10 mouse cellular contexts compared by ENCODE assay signal in genomic region chr2:75988378-75988777, GRCm38 (mm10). TPM values are rescaled to one million over a fixed set of nuclear protein-coding genes. Genes with fewer than 3 reads are reported as not detected.
DNase-seq lines count a peak whose midpoint lies in the region; ATAC-seq and TF ChIP-seq lines count a peak whose summit lies in the region.
"Had no signal": no experiment of that assay in that cellular context is flagged by ENCODE, and none has a peak within 500 bp of the region (broad histone marks: within the 10 kb centered on the region; RNA-seq: fewer than 3 reads in every experiment).

No protein-coding gene starts in this region.

- no peak for DNase-seq in ES-E14 (ENCODE audit: low read depth, low spot score)
- peak; percentile 10 for DNase-seq in NIH3T3 (ENCODE audit: low read depth)
- no peak for DNase-seq in adrenal gland, postnatal 4 days (ENCODE audit: low spot score in 2 of 2)
- no peak for DNase-seq in right cerebral cortex, adult 2 months (ENCODE audit: low spot score in 2 of 2)
- no peak for DNase-seq in thymus, postnatal 10 days (ENCODE audit: low spot score in 2 of 2)
- DNase-seq: kidney, adult 8-10 months; lung, embryonic 14.5 days had no signal

- H3K4me3 ChIP-seq in ES-E14 (ENCODE audit: insufficient read depth in 1 of 2, low read depth in 1 of 2, low read length in 2 of 2, poor library complexity in 1 of 2, severe bottlenecking in 1 of 2) = no peak overlapping the region; a peak in 1 of 4 replicates
- no peak overlapping the region for H3K4me3 ChIP-seq in hindbrain, embryonic 12.5 days
- H3K4me3 ChIP-seq in midbrain, embryonic 15.5 days = no peak overlapping the region
- H3K4me3 ChIP-seq: embryonic facial prominence, embryonic 15.5 days had no signal

- no peaks in the 10 kb centered on the region for H3K36me3 ChIP-seq in ES-E14 (ENCODE audit: control insufficient read depth, insufficient read depth, low read length, poor library complexity, severe bottlenecking)
- H3K36me3 ChIP-seq in hindbrain, embryonic 12.5 days = no peaks in the 10 kb centered on the region
- no peaks in the 10 kb centered on the region for H3K36me3 ChIP-seq in midbrain, embryonic 15.5 days (replicated peaks)
- H3K36me3 ChIP-seq: embryonic facial prominence, embryonic 15.5 days had no signal

- peak overlapping the region; percentile 27; the same call in 1 of the 2 replicates for H3K4me2 ChIP-seq in hindbrain, embryonic 12.5 days (replicated peaks)
- H3K4me2 ChIP-seq in midbrain, embryonic 15.5 days = peak overlapping the region; percentile 31; the same call in 1 of the 2 replicates
- H3K4me2 ChIP-seq: embryonic facial prominence, embryonic 15.5 days had no signal

- H3K9me3 ChIP-seq in ES-E14 (ENCODE audit: control insufficient read depth, insufficient read depth, low read depth, low read length) = no peaks in the 10 kb centered on the region
- H3K9me3 ChIP-seq in hindbrain, embryonic 12.5 days (replicated peaks) = no peaks in the 10 kb centered on the region
- H3K9me3 ChIP-seq in midbrain, embryonic 15.5 days = no peaks in the 10 kb centered on the region
- H3K9me3 ChIP-seq: embryonic facial prominence, embryonic 15.5 days had no signal

- no peak overlapping the region for H3K9ac ChIP-seq in ES-E14 (ENCODE audit: insufficient read depth, low read depth, low read length, poor library complexity, severe bottlenecking)
- peak overlapping the region; percentile 35; the same call in 1 of the 2 replicates for H3K9ac ChIP-seq in hindbrain, embryonic 12.5 days
- H3K9ac ChIP-seq in midbrain, embryonic 15.5 days = no peak overlapping the region
- H3K9ac ChIP-seq: embryonic facial prominence, embryonic 15.5 days; lung, embryonic 14.5 days had no signal

- no peak overlapping the region for H3K27ac ChIP-seq in ES-E14 (ENCODE audit: insufficient read depth, low read depth, low read length, poor library complexity, severe bottlenecking)
- peak overlapping the region; percentile 90 for H3K27ac ChIP-seq in hindbrain, embryonic 12.5 days
- peak overlapping the region; percentile 91 for H3K27ac ChIP-seq in midbrain, embryonic 15.5 days
- H3K27ac ChIP-seq: embryonic facial prominence, embryonic 15.5 days had no signal

- 37% methylated on average over 4 of the region's 4 CpGs for WGBS in hindbrain, embryonic 12.5 days
- 41% methylated on average over 4 of the region's 4 CpGs for WGBS in midbrain, embryonic 15.5 days

- peaks cover 12 to 15% of the 10 kb centered on the region in 2 experiments; a peak in 3 of 4 replicates for H3K4me1 ChIP-seq in ES-E14 (ENCODE audit: control insufficient read depth in 2 of 2, insufficient read depth in 2 of 2, low read length in 2 of 2, poor library complexity in 1 of 2)
- peaks cover 35% of the 10 kb centered on the region for H3K4me1 ChIP-seq in hindbrain, embryonic 12.5 days
- peaks cover 30% of the 10 kb centered on the region for H3K4me1 ChIP-seq in midbrain, embryonic 15.5 days

- peak; percentile 62 for ATAC-seq in hindbrain, embryonic 12.5 days (ENCODE audit: low FRiP score)
- ATAC-seq in midbrain, embryonic 15.5 days (replicated peaks) = peak; percentile 69

- in situ Hi-C loops in ES-E14 (cut with MboI; ENCODE audit: low sequenced_read_pairs in 2 of 2, unreplicated experiment in 2 of 2) = no loop called here

- no peaks in the 10 kb centered on the region for H3K27me3 ChIP-seq in hindbrain, embryonic 12.5 days
- no peaks in the 10 kb centered on the region for H3K27me3 ChIP-seq in midbrain, embryonic 15.5 days (replicated peaks)
- H3K27me3 ChIP-seq: embryonic facial prominence, embryonic 15.5 days had no signal

TF ChIP-seq in ES-E14, 5 proteins besides CTCF, POLR2A, EP300 and RAD21:
- TF ChIP-seq ZNF384 (IDR thresholded peaks at IDR 0.05; ENCODE audit: low read depth, low read length) (no peak), MAFK (IDR thresholded peaks at IDR 0.05; ENCODE audit: insufficient read depth, low read depth, low read length) (0 out of 2 replicates have a peak, but pooled peaks have one; percentile 63)

RNA-seq across cellular contexts. Expression of gene Ttc30a1, which starts 6.6 kb away (rescaled TPM):
- total RNA-seq in ES-E14 (2012; rRNA removed) = 4.7 and 6.1 TPM in 2 replicates
- polyA plus RNA-seq in hindbrain, embryonic 12.5 days (2016; fragmentation: Nextera tagmentation; extraction: Ambion mirVana) = 8.3 and 9.2 TPM in 2 replicates
- polyA plus RNA-seq in midbrain, embryonic 15.5 days (2015; fragmentation: Nextera tagmentation; extraction: Ambion mirVana) = 8.3 and 9.2 TPM in 2 replicates
- total RNA-seq in adrenal gland, postnatal 4 days (2021) = 1 to 10 TPM; 4.1 to 4.2 TPM

RNA-seq across cellular contexts. Expression of gene Ttc30a2, which starts 10.4 kb away (rescaled TPM):
- 0.36 and 0.42 TPM in 2 replicates for total RNA-seq in ES-E14 (2012; rRNA removed)
- polyA plus RNA-seq in hindbrain, embryonic 12.5 days (2016; fragmentation: Nextera tagmentation; extraction: Ambion mirVana) = 0.76 and 1.2 TPM in 2 replicates
- polyA plus RNA-seq in midbrain, embryonic 15.5 days (2015; fragmentation: Nextera tagmentation; extraction: Ambion mirVana) = 0.68 and 0.75 TPM in 2 replicates
- under 1 TPM; 0.59 to 0.87 TPM for total RNA-seq in adrenal gland, postnatal 4 days (2021)

RNA-seq across cellular contexts. Expression of gene Ttc30b, which starts 50.0 kb away (rescaled TPM):
- 2.3 and 2.6 TPM in 2 replicates for total RNA-seq in ES-E14 (2012; rRNA removed)
- 14.4 and 15.3 TPM in 2 replicates for polyA plus RNA-seq in hindbrain, embryonic 12.5 days (2016; fragmentation: Nextera tagmentation; extraction: Ambion mirVana)
- polyA plus RNA-seq in midbrain, embryonic 15.5 days (2015; fragmentation: Nextera tagmentation; extraction: Ambion mirVana) = 20.2 and 21.2 TPM in 2 replicates
- 10 to 100 TPM; 20.2 to 21.0 TPM for total RNA-seq in adrenal gland, postnatal 4 days (2021)
